Comparison of ENCODE assay signal across 27 mouse cellular contexts in the genomic region with DNA sequence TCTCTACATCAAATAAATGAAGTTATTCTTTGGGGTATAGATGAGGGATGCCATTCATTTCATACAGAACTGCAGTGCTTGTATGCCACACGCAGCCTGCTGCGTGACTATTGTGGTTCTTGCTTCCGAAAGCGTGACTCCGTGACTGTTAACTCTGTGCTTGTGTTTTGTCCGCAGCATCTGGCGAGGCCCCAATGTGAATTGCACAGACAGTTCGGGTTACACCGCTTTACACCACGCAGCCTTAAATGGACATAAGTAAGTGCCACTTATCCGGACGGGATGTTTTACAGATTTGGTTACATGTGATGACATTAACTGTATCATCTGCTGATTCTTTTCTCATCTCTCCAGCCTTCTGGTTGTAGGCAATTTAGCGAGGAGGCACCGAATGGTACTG.
A peak's percentile ranks its signal among the peaks of the same experiment; 100 is the strongest.
DNase-seq lines count a peak whose midpoint lies in the region; ATAC-seq lines count a peak whose summit lies in the region.
"Had no signal": no experiment of that assay in that cellular context is flagged by ENCODE, and none has a peak within 500 bp of the region (broad histone marks: within the 10 kb centered on the region; RNA-seq: fewer than 3 reads in every experiment).

No protein-coding gene starts in this region.

- no peaks in the 10 kb centered on the region for H3K4me1 ChIP-seq in embryonic facial prominence, embryonic 10.5 days
- no peaks in the 10 kb centered on the region for H3K4me1 ChIP-seq in embryonic facial prominence, embryonic 15.5 days
- no peaks in the 10 kb centered on the region for H3K4me1 ChIP-seq in forebrain, embryonic 14.5 days (ENCODE audit: control insufficient read depth, insufficient read depth, low read length)
- H3K4me1 ChIP-seq: forebrain, embryonic 15.5 days; heart, embryonic 13.5 days had no signal

- ATAC-seq in frontal cortex, adult (ENCODE audit: low TSS enrichment): peak; percentile 54
- peak; percentile 51; the same call in 1 of the 2 replicates for ATAC-seq in embryonic facial prominence, embryonic 15.5 days (ENCODE audit: insufficient number of reproducible peaks, low FRiP score, low TSS enrichment, low read depth)
- no peak for ATAC-seq in forebrain, embryonic 14.5 days
- ATAC-seq: CD4-positive, CD25-positive, alpha-beta regulatory T cell, adult 4 months; hindbrain, postnatal 0 days; inflammation-experienced regulatory T-cells, adult 6 months; intestine, embryonic 16.5 days had no signal

- H3K9ac ChIP-seq in embryonic facial prominence, embryonic 15.5 days: no peak overlapping the region
- H3K9ac ChIP-seq in forebrain, embryonic 14.5 days (ENCODE audit: low read length): no peak overlapping the region
- H3K9ac ChIP-seq: embryonic facial prominence, embryonic 13.5 days; forebrain, embryonic 15.5 days; heart, embryonic 13.5 days; hindbrain, embryonic 14.5 days had no signal

- no peaks in the 10 kb centered on the region for H3K36me3 ChIP-seq in embryonic facial prominence, embryonic 10.5 days (replicated peaks)
- no peaks in the 10 kb centered on the region for H3K36me3 ChIP-seq in embryonic facial prominence, embryonic 15.5 days
- no peaks in the 10 kb centered on the region for H3K36me3 ChIP-seq in forebrain, embryonic 14.5 days (ENCODE audit: control insufficient read depth, insufficient read depth, low read length)
- H3K36me3 ChIP-seq: embryonic facial prominence, embryonic 13.5 days; forebrain, embryonic 15.5 days; heart, embryonic 13.5 days had no signal

- H3K9me3 ChIP-seq in embryonic facial prominence, embryonic 10.5 days: no peaks in the 10 kb centered on the region
- no peaks in the 10 kb centered on the region for H3K9me3 ChIP-seq in embryonic facial prominence, embryonic 15.5 days (replicated peaks)
- H3K9me3 ChIP-seq in forebrain, embryonic 14.5 days (replicated peaks; ENCODE audit: control insufficient read depth, low read length): no peaks in the 10 kb centered on the region
- H3K9me3 ChIP-seq: embryonic facial prominence, embryonic 13.5 days; forebrain, embryonic 15.5 days; heart, embryonic 13.5 days had no signal

- no peak for DNase-seq in frontal cortex, postnatal 36 days (ENCODE audit: low spot score in 2 of 2)
- DNase-seq in brain, adult 2 months (ENCODE audit: low read depth, low spot score): peak; percentile 27
- peak; percentile 16 for DNase-seq in embryonic facial prominence, embryonic 10.5 days (ENCODE audit: low spot score)
- no peak for DNase-seq in forebrain, embryonic 14.5 days (ENCODE audit: low spot score)
- DNase-seq in gastrocnemius, postnatal 4 days (ENCODE audit: low spot score in 2 of 2): no peak
- DNase-seq: adrenal gland, adult 2 months; adrenal gland, postnatal 14 days; cerebellum, adult 11-12 months; cerebellum, adult 8-10 months; cerebellum, postnatal 10 days; cerebellum, postnatal 36 days; gastrocnemius, adult 2 months; gastrocnemius, postnatal 14 days; heart, adult 18-20 months; heart, postnatal 14 days; heart, postnatal 4 days; kidney, adult 18-20 months had no signal

- H3K4me2 ChIP-seq in embryonic facial prominence, embryonic 15.5 days (replicated peaks): no peak overlapping the region
- no peak overlapping the region for H3K4me2 ChIP-seq in forebrain, embryonic 14.5 days (ENCODE audit: low read length)
- H3K4me2 ChIP-seq: embryonic facial prominence, embryonic 13.5 days; forebrain, embryonic 15.5 days; heart, embryonic 13.5 days; hindbrain, embryonic 14.5 days had no signal

- no peak overlapping the region for H3K4me3 ChIP-seq in embryonic facial prominence, embryonic 10.5 days
- H3K4me3 ChIP-seq in embryonic facial prominence, embryonic 15.5 days (replicated peaks): no peak overlapping the region
- H3K4me3 ChIP-seq in forebrain, embryonic 14.5 days (ENCODE audit: low read depth, low read length): no peak overlapping the region
- H3K4me3 ChIP-seq: embryonic facial prominence, embryonic 13.5 days; forebrain, embryonic 15.5 days; gastrocnemius, adult 2 months; heart, embryonic 13.5 days had no signal

- 71% methylated on average over 14 of the region's 14 CpGs for WGBS in embryonic facial prominence, embryonic 10.5 days
- 38% methylated on average over 14 of the region's 14 CpGs for WGBS in embryonic facial prominence, embryonic 15.5 days
- 88% methylated on average over 14 of the region's 14 CpGs for WGBS in forebrain, embryonic 14.5 days

- no peaks in the 10 kb centered on the region for H3K27me3 ChIP-seq in embryonic facial prominence, embryonic 10.5 days (replicated peaks; ENCODE audit: low read depth, poor library complexity, severe bottlenecking)
- no peaks in the 10 kb centered on the region for H3K27me3 ChIP-seq in embryonic facial prominence, embryonic 15.5 days
- H3K27me3 ChIP-seq in forebrain, embryonic 14.5 days (replicated peaks; ENCODE audit: control insufficient read depth, insufficient read depth, low read length): no peaks in the 10 kb centered on the region
- H3K27me3 ChIP-seq: embryonic facial prominence, embryonic 13.5 days; forebrain, embryonic 15.5 days; heart, embryonic 13.5 days had no signal

- no peak overlapping the region for H3K27ac ChIP-seq in embryonic facial prominence, embryonic 10.5 days (replicated peaks)
- H3K27ac ChIP-seq in embryonic facial prominence, embryonic 15.5 days (replicated peaks): no peak overlapping the region
- H3K27ac ChIP-seq in forebrain, embryonic 14.5 days (ENCODE audit: low read depth, low read length): no peak overlapping the region
- H3K27ac ChIP-seq: embryonic facial prominence, embryonic 13.5 days; forebrain, embryonic 15.5 days; gastrocnemius, adult 2 months; heart, embryonic 13.5 days; hindbrain, embryonic 14.5 days; hindbrain, postnatal 0 days had no signal

Comparison
In these comparisons a context has a peak if more than half of its experiments do, and no peak if none do; other contexts are left out.
1. DNase-seq: peak in brain, adult 2 months (single experiment) and embryonic facial prominence, embryonic 10.5 days (single experiment); none in frontal cortex, postnatal 36 days (0 of 2), forebrain, embryonic 14.5 days (single experiment) and gastrocnemius, postnatal 4 days (0 of 2).